Mouse (Mus musculus): ENCODE measurements at regions not wholly inside any gene's neighbourhood (a gene's known extent, or its start where the extent isn't known, plus 50 kb on each side); places are given as distances from the start of the nearest gene placed in this dataset.

GRCm38 (mm10) chr17:26351991-26352390, 62.6 kb upstream of the Neurl1b start:
- TF ChIP-seq CTCF (IDR thresholded peaks at IDR 0.05; ENCODE audit: insufficient read depth, low read depth, low read length): no peak
- no peak for TF ChIP-seq POLR2A (IDR thresholded peaks at IDR 0.05; ENCODE audit: insufficient read depth, low read depth, low read length)
